Comparison of ENCODE assay signal across 21 mouse cellular contexts in genomic region chr2:42661054-42661453, GRCm38 (mm10). TPM values are rescaled to one million over a fixed set of nuclear protein-coding genes. Genes with fewer than 3 reads are reported as not detected.
"Had no signal": no experiment of that assay in that cellular context is flagged by ENCODE, and none has a peak within 500 bp of the region (broad histone marks: within the 10 kb centered on the region; RNA-seq: fewer than 3 reads in every experiment).

No protein-coding gene starts in this region.

- H3K4me2 ChIP-seq: limb, embryonic 13.5 days; liver, embryonic 12.5 days; liver, embryonic 15.5 days; lung, embryonic 15.5 days; stomach, embryonic 15.5 days had no signal

- H3K27ac ChIP-seq: limb, embryonic 10.5 days; limb, embryonic 13.5 days; liver, embryonic 12.5 days; liver, embryonic 15.5 days; lung, embryonic 15.5 days; stomach, embryonic 15.5 days had no signal

- H3K27me3 ChIP-seq: liver, embryonic 12.5 days; liver, embryonic 15.5 days; lung, embryonic 15.5 days; stomach, embryonic 15.5 days had no signal

- ATAC-seq: intestine, embryonic 16.5 days; liver, embryonic 12.5 days; midbrain, embryonic 16.5 days had no signal

- H3K4me1 ChIP-seq: limb, embryonic 10.5 days; limb, embryonic 13.5 days; liver, embryonic 12.5 days; liver, embryonic 15.5 days; lung, embryonic 15.5 days; stomach, embryonic 15.5 days had no signal

- H3K9ac ChIP-seq: limb, embryonic 13.5 days; liver, embryonic 12.5 days; liver, embryonic 15.5 days; lung, embryonic 15.5 days; stomach, embryonic 15.5 days had no signal

- DNase-seq: kidney, adult 18-20 months; kidney, adult 9 months; kidney, postnatal 14 days; layer of hippocampus, adult 9-11 months; liver; lung, adult 18-20 months; lung, postnatal 14 days; lung, postnatal 4 days; right cerebral cortex, postnatal 25 days; spleen, adult 18-20 months; thymus, postnatal 25 days had no signal

- H3K9me3 ChIP-seq: limb, embryonic 10.5 days; limb, embryonic 13.5 days; liver, embryonic 12.5 days; liver, embryonic 15.5 days; lung, embryonic 15.5 days; stomach, embryonic 15.5 days had no signal

- H3K36me3 ChIP-seq: limb, embryonic 10.5 days; limb, embryonic 13.5 days; liver, embryonic 12.5 days; liver, embryonic 15.5 days; lung, embryonic 15.5 days; stomach, embryonic 15.5 days had no signal

- H3K4me3 ChIP-seq: layer of hippocampus, adult 2 months; limb, embryonic 10.5 days; limb, embryonic 13.5 days; liver, embryonic 12.5 days; liver, embryonic 15.5 days; lung, embryonic 15.5 days; stomach, embryonic 15.5 days had no signal

RNA-seq across cellular contexts. Expression of gene Lrp1b, which starts 7.6 kb away (rescaled TPM):
- polyA plus RNA-seq: large intestine, adult 2 months; liver, embryonic 12.5 days; liver, embryonic 15.5 days had no signal
